Mouse (Mus musculus) frontal cortex, adult 2 months (tissue): ENCODE measurements around the gene Syt11. TPM values are rescaled to one million over a fixed set of nuclear protein-coding genes. Genes with fewer than 3 reads are reported as not detected.
"Not testable (repeated sequence)": the region's sequence is repeated elsewhere in the genome, so short reads cannot be mapped to it uniquely, and the experiment has no call there.

Experiments
- DNase-seq, 2 experiments: peaks; one replicate each; pipeline ENCODE4 v3.0.0; 2022; ENCODE audit warnings: low spot score in 1 of 2; ENCODE audit errors: extremely low spot score in 1 of 2
- polyA plus RNA-seq: library from polyadenylated mRNA; depleted of rRNA; stranded (reverse); fragments of >200 nt; gene quantifications from 2 replicates; pipeline ENCODE4 v1.2.3, GENCODE M21; 2012; rRNA removed

The Syt11 gene
- 374 and 395 TPM in 2 replicates for polyA plus RNA-seq

DNA sequence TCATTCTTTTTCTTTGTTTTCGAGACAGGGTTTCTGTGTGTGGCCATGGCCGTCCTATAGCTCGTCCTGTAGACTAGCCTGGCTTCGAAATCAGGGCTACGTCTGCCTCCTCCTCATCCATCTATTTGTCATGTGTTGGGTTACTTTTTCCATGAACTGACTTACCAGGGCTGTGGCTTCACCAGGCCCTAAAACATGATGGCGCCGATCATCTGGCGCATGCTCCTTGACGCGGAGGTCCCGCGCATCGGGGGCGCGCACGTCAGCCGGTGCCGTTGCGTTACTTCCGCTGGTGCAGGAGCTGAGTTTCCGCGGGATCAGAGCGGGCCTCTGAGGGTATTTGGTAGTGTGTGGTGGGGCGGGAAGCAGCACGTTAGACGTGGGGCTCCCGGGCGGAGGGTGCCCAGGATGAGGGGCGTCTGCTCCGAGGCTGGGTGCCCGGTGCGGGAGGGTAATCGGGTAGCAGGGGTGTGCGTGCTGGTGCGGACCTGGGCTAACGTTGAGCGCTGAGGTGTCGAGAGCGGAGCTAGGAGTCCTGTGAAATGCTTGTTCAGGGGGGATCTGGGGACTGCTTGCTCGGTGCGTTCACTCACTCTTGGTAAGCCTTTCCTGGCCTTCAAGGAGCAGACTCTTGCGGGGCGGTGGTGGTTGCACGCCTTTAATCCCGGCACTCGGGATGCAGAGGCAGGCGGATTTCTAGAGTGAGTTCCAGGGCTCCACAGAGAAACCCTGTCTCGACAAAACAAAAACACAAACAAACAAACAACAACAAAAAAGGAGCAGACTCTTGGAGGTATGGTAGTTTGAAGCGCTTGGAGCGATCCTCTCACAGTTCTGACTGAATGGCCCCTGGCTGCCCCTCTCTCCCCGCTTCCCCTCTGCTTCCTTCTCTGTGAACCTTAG is at the start of gene Syt11:
Syt11 (minus strand) TSS at position 226 of the 903 bp plus-strand sequence.
- DNase-seq = not testable (repeated sequence)

DNA sequence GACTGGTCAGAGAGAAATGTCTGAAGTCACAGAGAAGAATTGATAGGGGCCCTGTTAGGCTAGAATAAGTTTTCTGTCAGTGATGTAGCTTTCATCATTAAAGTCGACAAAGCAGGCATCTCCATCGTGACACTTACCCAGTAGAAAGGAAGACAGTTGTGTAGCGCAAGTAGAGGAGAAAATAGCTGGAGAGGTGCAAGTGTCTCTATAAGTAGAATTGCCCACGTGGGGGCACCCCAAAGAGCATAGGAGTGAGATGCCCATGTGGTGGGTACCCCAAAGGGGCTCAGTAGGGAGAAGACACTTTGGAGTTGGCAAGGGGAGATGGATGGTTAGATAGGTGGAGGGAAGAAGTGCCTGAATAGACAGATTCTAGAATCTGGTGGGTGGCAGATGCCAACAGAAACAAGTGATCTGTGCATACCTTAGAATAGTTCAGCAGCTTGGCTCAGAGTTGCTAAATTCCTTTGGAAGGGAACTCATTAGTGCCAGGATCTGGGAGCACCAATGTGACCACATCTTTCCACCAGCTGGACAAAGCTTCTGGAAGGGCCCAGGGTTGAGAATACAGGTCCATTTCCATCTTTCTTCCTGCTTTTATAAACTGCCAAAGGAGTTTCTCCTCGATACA is 29.1 kb upstream of the Syt11 start:
- no peak for DNase-seq

DNA sequence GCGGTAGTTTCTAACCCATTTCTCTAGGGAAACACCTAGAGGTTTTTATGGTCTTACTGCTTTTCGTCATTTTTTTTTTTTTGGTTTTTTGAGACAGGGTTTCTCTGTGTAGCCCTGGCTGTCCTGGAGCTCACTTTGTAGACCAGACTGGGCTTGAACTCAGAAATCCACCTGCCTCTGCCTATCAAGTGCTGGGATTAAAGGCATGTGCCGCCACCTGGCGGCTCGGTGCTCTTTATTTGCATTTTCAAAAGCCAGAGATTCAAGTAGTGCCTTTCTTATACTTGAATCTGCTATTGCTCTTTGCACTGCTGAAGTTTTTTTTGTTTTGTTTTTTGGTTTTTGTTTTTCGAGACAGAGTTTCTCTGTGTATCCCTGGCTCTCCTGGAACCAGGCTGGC is 22.5 kb upstream of the Syt11 start:
- not testable (repeated sequence) for DNase-seq

- DNase-seq = not testable (repeated sequence)
These were observed 13.1 kb upstream of the Syt11 start for GRCm38 (mm10) chr3:88788033-88788432.

DNA sequence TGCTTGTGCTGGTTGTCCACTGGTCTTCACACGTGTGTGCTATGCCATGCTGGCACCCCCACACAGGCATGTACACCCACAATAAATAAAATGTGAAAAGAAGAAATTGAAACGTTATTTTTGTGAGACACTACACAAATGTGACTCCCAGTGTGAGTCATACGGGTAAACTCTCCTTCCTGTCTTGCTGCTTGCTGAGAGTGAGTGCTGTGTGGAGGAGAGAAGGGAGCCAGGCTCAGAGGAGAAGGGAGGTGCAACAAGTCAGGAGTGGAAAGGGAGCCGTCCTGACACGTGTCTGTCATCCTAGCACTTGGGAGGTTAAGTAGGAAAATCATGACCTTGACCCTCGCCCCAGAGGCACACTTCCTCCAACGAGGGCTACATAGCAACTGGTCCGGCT is 11.8 kb upstream of the Syt11 start:
- not testable (repeated sequence) for DNase-seq

DNA sequence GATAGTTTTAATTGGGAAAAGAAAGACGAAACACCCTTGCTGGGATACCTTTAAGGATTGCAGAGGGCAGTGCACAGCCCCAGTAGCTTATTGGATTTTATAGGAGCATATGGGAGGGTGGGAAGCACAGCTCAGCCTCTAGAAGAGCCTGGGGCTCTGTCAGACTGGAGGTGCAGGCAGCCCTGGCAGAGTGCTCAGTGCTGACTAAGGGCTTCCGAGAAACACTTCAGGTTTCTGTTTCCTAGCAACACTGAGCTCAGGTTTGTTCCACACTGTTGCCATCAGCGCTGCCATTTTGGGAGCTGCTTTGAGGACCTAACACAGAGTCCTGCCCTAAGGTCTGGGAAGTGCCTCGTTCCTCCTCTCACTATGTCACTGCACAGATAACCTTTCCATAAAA is 11.4 kb upstream of the Syt11 start:
- not testable (repeated sequence) for DNase-seq

GRCm38 (mm10) chr3:88784889-88785288 is 9.9 kb upstream of the Syt11 start:
- DNase-seq = peak in 1 of 2 experiments; percentile 38

GRCm38 (mm10) chr3:88773163-88773562 is 1.8 kb downstream of the Syt11 start:
- not testable (repeated sequence) for DNase-seq

DNA sequence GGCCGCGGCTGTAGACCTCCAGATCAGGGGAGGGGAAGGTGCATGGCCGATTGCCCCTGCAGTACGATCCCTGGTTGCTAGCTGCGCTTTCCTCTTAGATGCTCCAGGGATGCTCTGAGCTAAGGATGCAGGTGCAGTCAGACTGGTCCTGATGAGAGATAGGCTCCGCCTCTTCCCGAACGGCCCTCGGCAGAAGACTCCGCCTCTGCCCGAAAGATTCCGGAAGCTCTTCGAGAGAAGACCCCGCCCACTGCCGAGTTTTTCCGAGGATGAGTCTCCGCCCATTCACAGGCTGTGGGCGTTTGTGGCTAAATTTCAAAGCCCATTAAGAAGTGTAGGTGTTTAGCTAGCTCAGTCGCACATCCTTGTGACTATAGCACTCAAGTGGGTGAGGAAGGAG is 2.6 kb downstream of the Syt11 start:
- peak; percentile 97 to 98 for DNase-seq

GRCm38 (mm10) chr3:88771941-88772280 is 3.1 kb downstream of the Syt11 start:
- not testable (repeated sequence) for DNase-seq

GRCm38 (mm10) chr3:88771189-88771940 is 3.6 kb downstream of the Syt11 start:
- peak; percentile 70 to 81 for DNase-seq

DNA sequence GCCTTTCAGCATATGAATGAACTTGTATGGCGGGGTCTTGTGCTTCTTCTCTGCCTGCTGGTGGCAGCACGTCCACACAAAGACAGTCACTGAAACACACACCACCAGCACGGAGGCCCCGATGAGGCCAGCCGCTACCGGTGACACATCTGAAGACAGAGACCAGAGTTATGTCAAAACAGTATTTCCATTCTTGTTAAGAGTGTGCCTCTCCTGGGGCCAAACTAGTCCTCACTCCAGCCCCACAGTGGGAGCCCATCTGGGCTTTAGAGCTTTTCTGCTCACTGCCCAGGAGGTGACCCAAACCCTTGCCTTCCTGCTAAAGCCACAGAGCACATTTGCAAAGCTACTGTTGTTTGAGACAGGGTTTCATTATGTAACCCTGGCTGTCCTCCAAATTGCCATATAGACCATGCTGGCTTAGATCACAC is 12.5 kb downstream of the Syt11 start:
- no peak for DNase-seq

DNA sequence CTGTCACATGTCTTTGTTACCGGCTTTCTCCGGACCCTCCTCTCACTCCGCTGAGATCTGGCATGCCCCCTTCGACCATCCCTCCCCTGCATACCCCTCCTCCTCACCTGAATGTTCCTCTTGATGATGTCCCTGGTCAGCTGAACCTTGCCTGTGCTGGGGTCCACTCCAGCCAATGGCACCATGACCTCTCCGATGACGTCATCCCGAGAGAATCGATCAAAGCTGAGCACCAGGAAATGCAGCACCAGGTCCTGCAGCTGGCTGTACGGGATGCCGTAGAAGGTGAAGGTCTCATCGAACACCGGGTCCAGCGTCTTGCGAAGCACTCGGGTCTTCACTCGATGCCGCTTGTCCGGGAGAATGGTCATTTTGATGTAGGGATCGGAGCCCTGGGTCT is 13.3 kb downstream of the Syt11 start:
- DNase-seq = no peak

GRCm38 (mm10) chr3:88758045-88758500 is 16.9 kb downstream of the Syt11 start:
- peak; percentile 82 to 87 for DNase-seq

DNA sequence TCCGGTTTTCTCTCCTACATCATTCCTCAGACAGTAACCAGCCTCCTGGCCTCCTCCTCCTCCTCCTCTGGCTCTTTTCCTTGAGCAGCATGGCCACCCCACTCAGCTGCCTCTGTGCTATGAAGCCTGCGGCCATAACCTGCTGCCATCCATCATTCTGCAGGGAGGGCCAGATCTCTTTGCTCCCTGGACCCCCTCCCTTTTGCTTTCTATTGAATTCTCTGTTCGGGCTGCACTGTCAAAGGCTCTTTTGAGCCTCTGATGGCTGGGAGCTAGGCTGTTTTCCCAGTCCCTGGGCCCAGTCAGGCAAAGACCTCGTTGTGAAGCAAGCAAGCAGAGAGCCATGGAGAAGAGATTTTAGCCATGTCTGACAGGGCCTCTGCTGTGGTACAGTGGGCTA is 18.7 kb downstream of the Syt11 start:
- peak in 1 of 2 experiments; percentile 52 for DNase-seq

GRCm38 (mm10) chr3:88755541-88755940 is 19.4 kb downstream of the Syt11 start:
- DNase-seq = no peak

GRCm38 (mm10) chr3:88754283-88754682 is 20.7 kb downstream of the Syt11 start:
- DNase-seq = no peak

DNA sequence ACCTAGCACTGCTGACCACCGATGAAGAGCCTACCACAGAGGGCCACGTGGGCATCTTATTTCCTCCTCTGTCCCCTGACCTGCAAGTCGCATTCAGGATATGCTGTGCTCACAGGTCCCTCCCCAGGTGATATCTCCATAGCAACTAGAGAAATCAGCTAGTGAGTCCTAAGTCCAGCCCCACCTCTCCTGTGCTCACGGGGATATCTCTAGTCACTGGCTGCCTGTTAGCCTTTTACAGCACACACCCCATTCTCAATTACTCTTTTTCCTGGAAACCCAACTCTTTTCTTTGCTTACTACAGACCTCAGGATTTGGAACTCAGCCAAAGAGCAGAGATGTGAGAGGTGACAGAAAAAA is 28.1 kb downstream of the Syt11 start:
- no peak for DNase-seq

- no peak for DNase-seq
These were observed 28.7 kb downstream of the Syt11 start for GRCm38 (mm10) chr3:88746139-88746870.

DNA sequence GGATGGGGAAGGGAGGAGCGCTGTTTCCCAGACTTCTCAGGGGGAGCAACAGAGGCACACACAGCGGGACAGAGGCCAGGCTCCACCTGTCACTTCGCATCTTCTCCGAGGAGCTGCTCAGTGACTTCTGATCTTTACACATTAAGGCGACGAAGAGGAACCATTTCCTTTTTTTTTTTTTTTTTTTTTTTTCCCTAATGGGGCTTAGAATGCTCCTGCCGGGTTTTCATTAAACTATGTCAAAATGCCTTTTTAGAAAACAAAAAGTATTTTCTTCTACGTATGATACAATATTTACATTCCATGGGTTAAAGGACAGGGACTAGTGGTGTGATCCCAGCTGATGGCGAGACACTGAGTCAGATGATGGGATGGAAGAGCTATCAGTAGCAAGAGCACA is 29.4 kb downstream of the Syt11 start:
- DNase-seq = no peak
